Mouse (Mus musculus): ENCODE results near the gene Galc.

The Galc gene

DNA sequence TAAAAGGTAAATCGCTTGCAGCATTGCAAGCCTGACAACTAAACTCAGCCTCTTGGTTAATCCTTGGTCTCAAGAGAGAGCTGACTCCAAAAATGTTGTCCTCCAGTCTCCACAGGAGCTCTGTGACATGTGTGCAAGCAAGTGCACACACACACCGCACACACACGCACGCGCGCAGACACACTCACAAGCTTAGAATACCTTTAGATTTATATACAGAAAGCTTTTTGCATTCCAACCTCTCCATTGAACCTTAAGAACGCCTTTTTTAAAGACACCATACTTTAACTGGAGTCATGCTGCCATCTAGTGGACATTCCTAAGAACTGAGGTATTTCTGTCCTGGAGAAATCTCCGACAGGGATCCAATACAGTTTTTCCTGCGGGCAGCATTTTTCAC, 77.5 kb downstream of the Galc start:
- peak; percentile 76 for DNase-seq (ENCODE audit: low read depth)

DNA sequence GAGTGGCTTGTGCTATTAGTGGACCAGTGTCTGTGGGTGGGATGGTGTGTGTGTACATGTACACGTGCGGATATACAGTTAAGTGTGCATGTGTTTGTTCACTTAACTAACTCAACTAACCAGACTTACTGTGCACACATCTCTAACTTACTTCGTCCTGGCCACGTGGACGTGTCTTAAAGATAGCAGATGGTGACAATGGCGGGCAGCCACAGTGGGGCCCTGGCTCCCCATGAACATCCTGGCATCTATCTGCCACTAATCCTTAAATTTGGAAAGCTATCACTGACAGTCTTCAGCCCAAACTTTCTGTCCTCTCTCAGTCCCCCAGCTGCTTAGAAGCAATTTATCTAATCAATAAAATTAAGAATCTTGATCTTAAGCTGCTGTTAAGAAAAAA, 78.5 kb downstream of the Galc start:
- no peak for DNase-seq (ENCODE audit: low read depth)

DNA sequence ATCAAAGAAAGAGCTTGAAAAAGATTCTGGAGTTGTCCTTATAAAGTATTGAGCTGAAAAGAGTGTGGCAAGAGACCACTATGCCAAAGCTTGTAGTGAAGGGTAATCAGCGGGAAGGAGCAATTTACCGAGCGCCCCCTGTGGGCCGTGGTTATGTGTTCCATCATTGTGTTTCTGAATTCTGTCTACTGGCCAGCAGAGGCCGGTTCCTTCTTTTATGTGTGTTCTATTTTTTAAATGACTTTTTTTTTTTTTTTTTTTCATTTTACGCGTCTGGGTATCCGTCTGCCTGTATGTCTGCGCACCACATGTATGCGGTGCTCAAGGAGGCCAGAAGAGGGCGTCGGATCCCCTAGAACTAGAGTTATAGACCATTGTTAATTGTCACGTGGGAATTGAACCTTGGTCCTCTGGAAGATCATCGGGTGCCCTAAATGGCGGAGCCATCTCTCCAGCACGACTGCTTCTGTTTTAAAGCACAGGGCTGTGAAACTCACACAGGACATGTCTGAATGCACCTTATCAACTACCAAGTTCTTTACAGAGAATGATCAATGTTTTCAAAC, 78.9 kb downstream of the Galc start:
- peak; percentile 20 for DNase-seq (ENCODE audit: low read depth)

DNA sequence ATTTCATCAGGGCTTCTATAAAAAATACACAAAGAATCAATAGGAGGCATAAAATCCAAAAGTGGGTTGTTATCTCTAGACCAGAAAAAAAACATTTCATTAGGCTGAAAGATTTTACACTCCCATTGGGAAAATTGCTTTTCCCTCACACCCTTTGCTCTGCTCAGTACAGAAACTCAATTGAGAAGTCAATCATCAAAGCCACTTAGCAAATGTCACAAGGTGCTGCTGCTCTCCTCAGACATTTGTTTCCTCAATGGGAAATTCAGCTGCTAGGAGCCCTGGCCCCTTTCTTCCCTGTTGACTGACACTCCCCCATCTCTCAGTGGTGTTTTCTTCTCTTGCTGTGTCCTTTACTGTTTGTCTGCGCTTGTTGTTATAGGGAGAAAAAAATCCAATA, 79.8 kb downstream of the Galc start:
- no peak for DNase-seq (ENCODE audit: low read depth)

DNA sequence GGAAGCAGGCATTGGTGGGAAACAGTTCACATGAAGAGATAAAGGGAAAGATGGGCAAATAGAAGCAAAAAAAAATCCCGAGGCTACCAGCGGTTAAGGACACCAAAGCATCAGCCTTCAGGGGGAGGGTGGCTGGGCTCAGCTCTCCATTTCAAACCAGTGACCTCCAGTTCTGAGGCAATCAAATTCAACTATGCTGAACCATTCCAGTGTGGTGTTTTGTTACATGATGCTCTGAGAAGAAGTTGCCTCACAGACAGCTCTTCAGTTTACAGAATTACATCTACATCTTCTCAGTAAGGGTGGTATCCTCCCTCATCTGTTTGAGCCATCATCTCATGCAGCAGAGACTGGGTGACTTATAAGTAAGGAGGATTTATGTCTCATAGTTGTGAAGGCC, 82.6 kb downstream of the Galc start:
- DNase-seq (ENCODE audit: low read depth), result no peak

DNA sequence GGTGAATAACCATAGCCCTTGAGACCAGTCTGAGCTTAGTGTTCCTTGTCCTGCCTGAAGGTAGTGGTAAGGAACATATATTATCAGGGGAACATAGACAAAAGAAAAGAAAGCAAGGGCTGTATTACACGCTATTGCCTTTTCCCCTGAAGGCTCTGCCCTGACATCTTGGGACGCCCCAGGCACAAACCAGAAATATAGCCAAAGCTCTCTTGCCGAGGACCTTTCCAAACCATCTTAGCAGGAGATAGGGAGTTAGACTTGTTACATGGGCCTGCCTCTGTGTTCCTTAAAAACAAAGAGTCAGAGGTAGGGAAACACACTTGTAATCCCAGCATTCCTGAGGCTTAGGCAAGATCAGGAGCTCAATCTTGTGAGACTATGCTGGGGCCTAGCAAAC, 97.4 kb downstream of the Galc start:
- DNase-seq (ENCODE audit: low read depth), result no peak

DNA sequence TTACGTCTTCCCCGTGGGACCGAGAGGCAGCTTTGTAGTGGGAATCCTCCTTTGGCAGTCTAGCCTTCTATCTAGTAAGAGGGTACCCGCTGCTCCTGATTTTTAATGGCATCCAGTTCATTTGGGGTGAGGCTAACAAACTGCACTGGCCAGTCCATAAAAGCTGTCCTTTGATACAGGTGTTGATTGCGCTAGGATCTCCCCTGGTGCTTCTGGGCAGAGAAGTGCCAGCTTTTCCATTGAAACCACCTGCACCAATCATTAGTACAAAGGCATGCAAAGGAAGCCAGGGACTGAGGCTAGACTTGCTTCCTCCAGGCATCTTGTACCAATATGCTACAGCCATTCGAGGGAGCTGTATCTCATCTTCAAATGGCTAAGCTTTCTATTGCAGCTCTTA, 98.4 kb downstream of the Galc start:
- DNase-seq (ENCODE audit: low read depth), result no peak

All from 416B (cell line).